Mouse (Mus musculus): ENCODE measurements around the gene Ap3b1. TPM values are rescaled to one million over a fixed set of nuclear protein-coding genes. Genes with fewer than 3 reads are reported as not detected.
"Not testable (repeated sequence)": the region's sequence is repeated elsewhere in the genome, so short reads cannot be mapped to it uniquely, and the experiment has no call there.

The Ap3b1 gene
- 17.8 and 22.6 TPM in 2 replicates for polyA plus RNA-seq (2012; ENCODE audit: insufficient read depth, insufficient read length, missing spikeins)

DNA sequence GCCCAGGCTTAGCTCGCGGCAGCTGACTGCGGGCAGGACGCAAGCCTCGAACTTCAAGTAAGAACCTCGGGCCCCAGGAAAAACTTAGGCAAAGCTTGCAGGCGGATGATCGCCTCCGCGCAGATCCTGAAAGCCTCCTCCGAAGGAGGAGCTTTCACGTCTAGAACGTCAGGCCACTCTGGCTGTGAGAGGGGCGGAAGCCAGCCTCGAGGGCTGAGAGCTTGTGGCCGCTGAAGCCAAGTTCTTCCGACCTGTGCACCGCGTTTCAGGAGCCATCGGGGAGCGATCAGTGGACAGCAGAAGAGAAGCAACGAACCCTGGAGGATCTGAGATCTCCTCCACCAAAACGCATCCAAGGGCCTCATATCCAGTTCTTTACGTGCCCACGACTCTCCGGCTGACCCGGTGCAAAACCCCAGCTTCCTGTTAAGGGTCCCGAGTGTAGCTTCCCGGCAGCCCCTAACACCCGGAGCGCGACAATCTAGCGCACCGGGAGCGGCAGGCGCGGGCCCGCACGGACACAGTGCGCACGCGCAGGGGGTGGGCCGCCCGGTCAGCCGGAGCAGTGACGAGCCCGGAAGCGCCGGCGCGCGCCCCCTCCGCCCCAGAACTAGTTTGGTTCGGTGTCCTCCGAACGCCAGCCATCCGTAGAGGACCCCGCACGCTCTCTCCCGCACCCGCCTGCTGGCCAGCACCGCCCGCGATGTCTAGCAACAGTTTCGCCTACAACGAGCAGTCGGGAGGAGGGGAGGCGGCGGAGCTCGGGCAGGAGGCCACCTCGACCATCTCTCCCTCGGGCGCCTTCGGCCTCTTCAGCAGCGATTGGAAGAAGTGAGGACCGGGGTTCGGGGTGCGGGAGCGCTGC, at the start of gene Ap3b1:
Gene Ap3b1 (plus strand): TSS at position 560 of the 865 bp plus-strand sequence.
- Histone ChIP-seq H3K27ac (replicated peaks; ENCODE audit: low read depth, low read length) (peak within 1 kb of the TSS; percentile 86), H3K4me1 (ENCODE audit: control insufficient read depth, insufficient read depth, insufficient read length, low read length) (peaks cover 8% of the 10 kb centered on the region; the same call in 1 of the 2 replicates), H3K4me3 (ENCODE audit: insufficient read depth, low read depth, low read length) (peak within 1 kb of the TSS; percentile 98)

DNA sequence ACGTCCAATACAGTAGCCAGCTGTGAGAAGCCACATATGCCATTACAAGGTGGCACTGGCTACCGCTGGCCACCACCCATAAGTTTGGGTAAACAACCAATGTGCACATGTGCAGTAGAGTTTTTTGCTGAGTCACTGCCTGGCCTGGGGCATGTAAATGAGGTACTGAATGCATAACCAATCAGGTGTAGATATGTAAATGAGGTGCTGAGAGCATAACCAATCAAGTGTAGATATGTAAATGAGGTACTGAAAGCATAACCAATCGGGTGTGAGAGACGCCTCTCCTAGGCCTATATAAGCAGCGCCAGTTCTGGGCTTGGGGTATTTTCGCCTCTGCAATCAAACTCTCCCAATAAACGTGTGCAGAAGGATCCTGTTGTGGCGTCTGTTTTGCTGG, 45.9 kb upstream of the Ap3b1 start:
- not testable (repeated sequence) for H3K4me1 ChIP-seq (ENCODE audit: control insufficient read depth, insufficient read depth, insufficient read length, low read length); H3K4me3 ChIP-seq (ENCODE audit: insufficient read depth, low read depth, low read length); H3K27ac ChIP-seq (replicated peaks; ENCODE audit: low read depth, low read length)

- H3K27ac ChIP-seq (replicated peaks; ENCODE audit: low read depth, low read length) = no peak overlapping the region
- no peak overlapping the region for H3K4me3 ChIP-seq (ENCODE audit: insufficient read depth, low read depth, low read length)
- no peaks in the 10 kb centered on the region for H3K4me1 ChIP-seq (ENCODE audit: control insufficient read depth, insufficient read depth, insufficient read length, low read length)
These were observed 41.7 kb upstream of the Ap3b1 start for GRCm38 (mm10) chr13:94316975-94317511.

GRCm38 (mm10) chr13:94321094-94321792, 37.5 kb upstream of the Ap3b1 start:
- H3K27ac ChIP-seq (replicated peaks; ENCODE audit: low read depth, low read length) = no peak overlapping the region
- H3K4me3 ChIP-seq (ENCODE audit: insufficient read depth, low read depth, low read length) = no peak overlapping the region
- no peaks in the 10 kb centered on the region for H3K4me1 ChIP-seq (ENCODE audit: control insufficient read depth, insufficient read depth, insufficient read length, low read length)

GRCm38 (mm10) chr13:94322475-94322874, 36.3 kb upstream of the Ap3b1 start:
- peaks cover 1% of the 10 kb centered on the region; the same call in 1 of the 2 replicates for H3K4me1 ChIP-seq (ENCODE audit: control insufficient read depth, insufficient read depth, insufficient read length, low read length)
- H3K4me3 ChIP-seq (ENCODE audit: insufficient read depth, low read depth, low read length) = no peak overlapping the region
- no peak overlapping the region for H3K27ac ChIP-seq (replicated peaks; ENCODE audit: low read depth, low read length)

GRCm38 (mm10) chr13:94328063-94328462, 30.7 kb upstream of the Ap3b1 start:
- no peak overlapping the region for H3K4me3 ChIP-seq (ENCODE audit: insufficient read depth, low read depth, low read length)
- H3K4me1 ChIP-seq (ENCODE audit: control insufficient read depth, insufficient read depth, insufficient read length, low read length) = peaks cover 11% of the 10 kb centered on the region
- H3K27ac ChIP-seq (replicated peaks; ENCODE audit: low read depth, low read length) = peak overlapping the region; percentile 95

DNA sequence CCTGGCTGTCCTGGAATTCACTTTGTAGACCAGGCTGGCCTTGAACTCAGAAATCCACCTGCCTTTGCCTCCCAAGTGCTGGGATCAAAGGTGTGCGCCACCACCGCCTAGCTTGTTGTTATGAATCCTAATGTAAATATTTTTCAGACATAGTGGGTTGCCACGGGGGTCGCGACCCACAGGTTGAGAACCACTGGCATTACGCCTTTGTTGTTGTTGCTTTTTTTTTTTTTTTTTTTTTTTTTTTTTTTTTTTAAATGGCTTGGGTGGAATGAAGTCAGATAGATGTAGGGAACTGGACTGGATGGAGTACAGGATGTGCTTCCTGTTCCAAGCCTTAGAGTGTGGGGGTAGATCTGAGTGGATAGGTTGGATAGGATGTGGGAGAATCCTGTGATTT, 29.8 kb upstream of the Ap3b1 start:
- not testable (repeated sequence) for H3K27ac ChIP-seq (replicated peaks; ENCODE audit: low read depth, low read length); H3K4me3 ChIP-seq (ENCODE audit: insufficient read depth, low read depth, low read length)
- H3K4me1 ChIP-seq (ENCODE audit: control insufficient read depth, insufficient read depth, insufficient read length, low read length) = peaks cover 11% of the 10 kb centered on the region

- Histone ChIP-seq H3K4me1 (ENCODE audit: control insufficient read depth, insufficient read depth, insufficient read length, low read length) (peaks cover 11% of the 10 kb centered on the region), H3K27ac (replicated peaks; ENCODE audit: low read depth, low read length) (no peak overlapping the region), H3K4me3 (ENCODE audit: insufficient read depth, low read depth, low read length) (no peak overlapping the region)
These were observed 28.3 kb upstream of the Ap3b1 start for GRCm38 (mm10) chr13:94330392-94330979.

DNA sequence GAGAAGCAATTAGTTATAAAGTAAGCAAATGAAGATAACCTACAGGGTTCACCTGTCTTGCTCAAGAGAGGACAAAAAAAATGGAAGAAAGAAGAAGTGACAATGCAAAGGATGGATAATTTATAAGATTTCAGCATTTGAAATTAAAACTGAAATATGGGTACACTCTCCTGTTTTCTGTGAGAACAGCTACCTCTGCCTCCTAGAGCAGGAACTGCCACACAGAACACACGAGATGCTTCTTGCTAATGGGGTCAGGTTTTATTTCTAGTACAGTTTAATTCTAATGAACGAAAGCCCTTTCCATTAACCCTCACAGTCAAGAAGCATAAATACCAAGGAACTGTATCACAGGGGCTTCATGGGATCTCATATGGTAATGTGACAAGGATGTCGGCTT, 20.4 kb upstream of the Ap3b1 start:
- Histone ChIP-seq H3K4me1 (ENCODE audit: control insufficient read depth, insufficient read depth, insufficient read length, low read length) (no peaks in the 10 kb centered on the region), H3K27ac (replicated peaks; ENCODE audit: low read depth, low read length) (no peak overlapping the region), H3K4me3 (ENCODE audit: insufficient read depth, low read depth, low read length) (no peak overlapping the region)

DNA sequence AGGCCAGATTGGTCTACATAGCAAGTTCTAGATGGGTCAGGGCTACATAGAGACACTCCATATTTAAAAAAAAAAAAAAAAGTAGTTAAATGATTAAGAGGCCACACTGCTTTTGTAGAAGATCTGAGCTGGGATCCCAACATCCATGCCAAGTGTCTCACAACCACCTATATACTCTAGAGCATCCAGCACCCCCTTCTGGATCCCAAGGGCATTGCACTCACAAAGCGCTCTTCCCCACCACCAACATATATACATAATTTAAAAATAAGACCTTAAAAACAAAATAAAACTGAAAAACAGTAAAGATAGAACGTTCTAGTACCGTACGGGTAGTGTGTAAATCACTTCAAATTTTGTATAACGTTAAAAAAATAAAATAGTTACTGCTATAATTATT, 15.6 kb upstream of the Ap3b1 start:
- H3K4me1 ChIP-seq (ENCODE audit: control insufficient read depth, insufficient read depth, insufficient read length, low read length) = no peaks in the 10 kb centered on the region
- no peak overlapping the region for H3K27ac ChIP-seq (replicated peaks; ENCODE audit: low read depth, low read length)
- no peak overlapping the region for H3K4me3 ChIP-seq (ENCODE audit: insufficient read depth, low read depth, low read length)

GRCm38 (mm10) chr13:94344600-94344999, 14.2 kb upstream of the Ap3b1 start:
- not testable (repeated sequence) for H3K4me1 ChIP-seq (ENCODE audit: control insufficient read depth, insufficient read depth, insufficient read length, low read length); H3K4me3 ChIP-seq (ENCODE audit: insufficient read depth, low read depth, low read length); H3K27ac ChIP-seq (replicated peaks; ENCODE audit: low read depth, low read length)

- Histone ChIP-seq H3K27ac (replicated peaks; ENCODE audit: low read depth, low read length) (no peak overlapping the region), H3K4me1 (ENCODE audit: control insufficient read depth, insufficient read depth, insufficient read length, low read length) (peaks cover 4% of the 10 kb centered on the region; the same call in 1 of the 2 replicates), H3K4me3 (ENCODE audit: insufficient read depth, low read depth, low read length) (no peak overlapping the region)
These were observed 4.2 kb upstream of the Ap3b1 start for GRCm38 (mm10) chr13:94354584-94354983.

DNA sequence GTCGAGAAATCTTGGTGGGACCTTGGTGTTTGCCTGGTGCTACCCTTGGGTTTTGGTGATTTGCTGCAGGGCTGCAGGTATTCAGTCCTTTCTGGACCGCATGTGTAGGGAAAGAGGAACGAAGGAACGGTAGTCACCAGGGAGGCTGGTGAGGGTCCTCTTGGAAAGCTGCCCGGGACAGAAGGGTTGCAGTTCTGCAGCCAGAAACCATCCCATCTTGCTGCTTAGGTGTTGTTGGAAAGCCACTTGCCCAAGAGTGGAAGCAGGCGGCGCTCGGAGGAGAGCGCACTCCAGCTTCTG, 709 bp upstream of the Ap3b1 start:
- Histone ChIP-seq H3K4me1 (ENCODE audit: control insufficient read depth, insufficient read depth, insufficient read length, low read length) (peaks cover 8% of the 10 kb centered on the region; the same call in 1 of the 2 replicates), H3K4me3 (ENCODE audit: insufficient read depth, low read depth, low read length) (peak overlapping the region; percentile 98), H3K27ac (replicated peaks; ENCODE audit: low read depth, low read length) (peak overlapping the region; percentile 86)

GRCm38 (mm10) chr13:94359282-94359920, 641 bp downstream of the Ap3b1 start:
- H3K4me1 ChIP-seq (ENCODE audit: control insufficient read depth, insufficient read depth, insufficient read length, low read length) = peaks cover 10% of the 10 kb centered on the region; the same call in 1 of the 2 replicates
- H3K27ac ChIP-seq (replicated peaks; ENCODE audit: low read depth, low read length) = peak overlapping the region; percentile 62; the same call in 1 of the 2 replicates
- peak overlapping the region; percentile 98 for H3K4me3 ChIP-seq (ENCODE audit: insufficient read depth, low read depth, low read length)

Data from brown adipose tissue, adult 24 weeks (tissue).